Comparison of ENCODE assay signal across 14 mouse cellular contexts in genomic region chr4:135792821-135793220, GRCm38 (mm10).
"Had no signal": no experiment of that assay in that cellular context is flagged by ENCODE, and none has a peak within 500 bp of the region (broad histone marks: within the 10 kb centered on the region; RNA-seq: fewer than 3 reads in every experiment).

No protein-coding gene starts in this region.

- H3K27ac ChIP-seq: kidney, postnatal 0 days; layer of hippocampus, adult 2 months; liver, embryonic 13.5 days; midbrain, embryonic 10.5 days; midbrain, embryonic 13.5 days; neural tube, embryonic 13.5 days had no signal

- H3K27me3 ChIP-seq: midbrain, embryonic 13.5 days; neural tube, embryonic 13.5 days had no signal

- H3K4me1 ChIP-seq: megakaryocyte, embryonic 14.5 days; neural tube, embryonic 13.5 days had no signal

- DNase-seq: kidney, postnatal 25 days; layer of hippocampus, adult 9-11 months; liver, embryonic 13.5 days; lung, adult 2 months; thymus, adult 2 months; thymus, postnatal 14 days; thymus, postnatal 4 days had no signal

- H3K4me3 ChIP-seq: layer of hippocampus, adult 2 months; liver, embryonic 13.5 days; megakaryocyte, embryonic 14.5 days; midbrain, embryonic 10.5 days; midbrain, embryonic 13.5 days; myocyte; neural tube, embryonic 13.5 days had no signal
